Mouse (Mus musculus) liver, embryonic 11.5 days (tissue): ENCODE measurements at regions not wholly inside any gene's neighbourhood (a gene's known extent, or its start where the extent isn't known, plus 50 kb on each side); places are given as distances from the start of the nearest gene placed in this dataset. TPM values are rescaled to one million over a fixed set of nuclear protein-coding genes. Genes with fewer than 3 reads are reported as not detected.

Source experiments
- ATAC-seq: fragments of 200-750 bp; cut with Nextera tagmentation; replicated peaks from 2 replicates; pipeline ENCODE4 v1.8.0; 2017; ENCODE audit warnings: moderate number of reproducible peaks, mild to moderate bottlenecking, moderate TSS enrichment, moderate library complexity; ENCODE audit not compliant: low FRiP score
- DNase-seq: peaks from one replicate; pipeline ENCODE4 v3.0.0-alpha.2; 2017; ENCODE audit warnings: low spot score
- H3K27ac ChIP-seq: fragments of 300-500 bp; sonication (generic); 2 replicates; pipeline ENCODE4 v1.5.1; 2014; ENCODE audit warnings: mild to moderate bottlenecking, low read depth, low read length, control low read depth
- H3K27me3 ChIP-seq: fragments of 300-500 bp; sonication (generic); replicated peaks from 2 replicates; pipeline ENCODE4 v1.6.1; 2014; ENCODE audit warnings: low read length, mixed read lengths; ENCODE audit not compliant: control insufficient read depth, insufficient read depth
- H3K36me3 ChIP-seq: fragments of 300-500 bp; sonication (generic); 2 replicates; pipeline ENCODE4 v1.6.1; 2014; ENCODE audit warnings: mild to moderate bottlenecking, low read length, moderate library complexity, mixed read lengths; ENCODE audit not compliant: control insufficient read depth, insufficient read depth
- H3K4me1 ChIP-seq: fragments of 300-500 bp; sonication (generic); replicated peaks from 2 replicates; pipeline ENCODE4 v1.6.1; 2014; ENCODE audit warnings: low read length, mixed read lengths; ENCODE audit not compliant: control insufficient read depth, insufficient read depth
- H3K4me2 ChIP-seq: fragments of 300-500 bp; sonication (generic); 2 replicates; pipeline ENCODE4 v1.6.1; 2014; ENCODE audit warnings: mild to moderate bottlenecking, control low read depth, moderate library complexity
- H3K4me3 ChIP-seq: fragments of 300-500 bp; sonication (generic); 2 replicates; pipeline ENCODE4 v1.5.1; 2014; ENCODE audit warnings: low read depth, low read length, control low read depth
- H3K9ac ChIP-seq: fragments of 300-500 bp; sonication (generic); 2 replicates; pipeline ENCODE4 v1.6.1; 2014; ENCODE audit warnings: low read depth, low read length, control low read depth
- H3K9me3 ChIP-seq: fragments of 300-500 bp; sonication (generic); 2 replicates; pipeline ENCODE4 v1.6.1; 2016; ENCODE audit warnings: low read length, inconsistent platforms, mixed read lengths; ENCODE audit not compliant: control insufficient read depth
- WGBS: fragments of 180-500 bp; shearing (Covaris S2); extraction: QIAGEN DNeasy Blood & Tissue Kit; methylation state at CpG from one replicate; pipeline ENCODE4 v1.1.7; 2014; 5-methylcytosine and 5-hydroxymethylcytosine counted together
- microRNA-seq: library from miRNA; unstranded; fragments of <30 nt; microRNA quantifications from one replicate; pipeline ENCODE4, GENCODE M21; 2017; ENCODE audit warnings: borderline number of aligned reads

DNA sequence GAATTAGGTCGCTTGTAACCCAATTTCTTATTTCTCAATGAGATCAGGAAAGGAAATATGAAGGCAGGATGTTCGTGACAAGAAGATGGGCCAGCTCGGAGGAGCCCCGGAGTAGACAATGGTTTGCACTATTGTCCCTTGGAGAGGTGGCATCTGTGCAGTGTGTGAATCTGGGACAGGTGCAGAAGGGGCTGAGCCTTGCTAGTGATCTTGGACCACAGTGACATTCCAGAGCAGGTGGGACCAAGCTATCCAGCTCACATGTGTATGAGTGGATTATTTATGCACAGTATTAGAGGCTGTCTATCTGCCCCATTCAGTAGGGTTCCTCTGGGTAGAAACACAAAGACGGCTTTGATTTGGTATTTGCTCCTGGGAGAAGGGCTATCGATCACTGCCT is 66.0 kb upstream of the Nrp1 start:
- no peaks in the 10 kb centered on the region for H3K36me3 ChIP-seq
- H3K27me3 ChIP-seq = no peaks in the 10 kb centered on the region
- no peak overlapping the region for H3K27ac ChIP-seq
- H3K4me2 ChIP-seq = no peak overlapping the region
- H3K9ac ChIP-seq = no peak overlapping the region
- no peak for DNase-seq
- H3K9me3 ChIP-seq = no peaks in the 10 kb centered on the region
- no peak for ATAC-seq
- WGBS = 78% methylated on average over 6 of the region's 6 CpGs
- no peak overlapping the region for H3K4me3 ChIP-seq
- no peaks in the 10 kb centered on the region; the same call in 1 of the 2 replicates for H3K4me1 ChIP-seq

GRCm38 (mm10) chr8:128296728-128297380 is 61.5 kb upstream of the Nrp1 start:
- H3K27me3 ChIP-seq = no peaks in the 10 kb centered on the region
- H3K4me2 ChIP-seq = no peak overlapping the region
- WGBS = 90% methylated on average over 14 of the region's 14 CpGs
- no peaks in the 10 kb centered on the region for H3K9me3 ChIP-seq
- no peak overlapping the region for H3K9ac ChIP-seq
- no peaks in the 10 kb centered on the region for H3K4me1 ChIP-seq
- no peaks in the 10 kb centered on the region for H3K36me3 ChIP-seq
- no peak for DNase-seq
- no peak for ATAC-seq
- H3K27ac ChIP-seq = no peak overlapping the region
- no peak overlapping the region for H3K4me3 ChIP-seq

- H3K4me1 ChIP-seq = no peaks in the 10 kb centered on the region
- no peak for DNase-seq
- 58% methylated on average over 2 of the region's 2 CpGs for WGBS
Measured at GRCm38 (mm10) chr8:128302322-128302721, 56.1 kb upstream of the Nrp1 start.

More at GRCm38 (mm10) chr8:128302322-128302721, 56.1 kb upstream of the Nrp1 start:
- Histone ChIP-seq H3K36me3 (no peaks in the 10 kb centered on the region), H3K9me3 (no peaks in the 10 kb centered on the region), H3K27me3 (no peaks in the 10 kb centered on the region), H3K4me3 (no peak overlapping the region), H3K9ac (no peak overlapping the region), H3K27ac (no peak overlapping the region), H3K4me2 (no peak overlapping the region)
- no peak for ATAC-seq

Small RNAs in the stretch of these regions (microRNA-seq; reads per million reads assigned to microRNA genes)
- gene Mir21c = not detected
